Mouse (Mus musculus) small intestine, adult 2 months (tissue): Measurements from ENCODE around the gene Timeless.

Experiments used
- CTCF ChIP-seq: fragments of 200-500 bp; IDR thresholded peaks from 2 replicates; pipeline ENCODE4 v1.5.1; 2012; ENCODE audit warnings: low read depth, mild to moderate bottlenecking, control low read depth, inconsistent platforms, low read length, moderate library complexity, mixed read lengths; ENCODE audit not compliant: insufficient replicate concordance, insufficient read length; ENCODE audit errors: extremely low read depth
- POLR2A ChIP-seq: fragments of 200-500 bp; IDR thresholded peaks from 2 replicates; pipeline ENCODE4 v1.6.1; 2012; ENCODE audit warnings: low read depth, mild to moderate bottlenecking, control low read depth, inconsistent platforms, low read length, moderate library complexity

GRCm38 (mm10) chr10:128253677-128254255 is 21.9 kb downstream of the Timeless start, which contains the start of gene Apon:
- TF ChIP-seq CTCF (no peak), POLR2A (no peak)
